Mouse (Mus musculus): Measurements from ENCODE around the gene Tmem263.

Tmem263 gene

DNA sequence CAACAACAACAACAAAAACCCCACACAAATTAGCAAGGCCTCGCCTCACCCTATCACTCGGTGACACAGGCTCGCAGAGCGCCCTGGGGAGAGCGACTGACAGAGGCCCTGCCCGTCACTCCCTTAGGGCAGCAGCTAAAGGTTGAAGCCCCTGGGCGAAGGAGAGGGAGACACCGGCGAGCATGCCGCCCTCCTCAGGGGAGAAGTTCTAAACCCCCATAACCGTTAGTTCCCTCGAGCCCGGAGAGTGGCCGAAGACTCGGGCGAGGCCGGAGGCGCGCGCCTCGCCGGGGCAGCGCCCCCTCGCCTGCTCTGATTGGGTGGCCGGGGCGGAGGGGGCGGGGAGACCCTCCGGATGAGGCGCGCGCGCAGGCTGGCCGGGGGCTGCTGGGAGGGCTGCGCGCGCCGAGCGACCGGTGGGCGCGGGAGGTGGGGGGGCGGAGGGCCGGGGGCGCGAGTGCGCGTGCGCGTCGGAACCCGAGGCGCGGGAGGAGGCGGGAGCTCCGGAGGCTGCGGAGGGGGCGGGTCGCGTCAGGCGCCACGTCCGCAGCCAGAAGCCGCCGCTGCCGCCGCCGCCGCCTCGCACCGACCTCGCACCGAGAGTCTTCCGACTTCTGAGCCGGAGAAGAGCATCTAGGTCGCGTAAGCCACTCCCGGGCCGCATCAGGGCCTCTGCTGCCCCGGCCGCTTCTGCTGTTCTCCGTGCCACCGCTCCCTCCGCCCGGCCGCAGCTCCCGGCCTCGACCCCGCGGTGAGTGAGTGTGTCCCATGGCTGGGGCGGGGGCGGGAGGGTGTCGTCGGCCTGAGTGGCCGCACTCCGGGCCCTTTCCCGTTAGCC is at the start of gene Tmem263, which contains the start of gene Fhl4:
Gene Tmem263 (plus strand): TSS at position 381 of the 838 bp plus-strand sequence.
Gene Fhl4 (minus strand): TSS at position 249 of the 838 bp plus-strand sequence.
- DNase-seq = peak; percentile 96

DNA sequence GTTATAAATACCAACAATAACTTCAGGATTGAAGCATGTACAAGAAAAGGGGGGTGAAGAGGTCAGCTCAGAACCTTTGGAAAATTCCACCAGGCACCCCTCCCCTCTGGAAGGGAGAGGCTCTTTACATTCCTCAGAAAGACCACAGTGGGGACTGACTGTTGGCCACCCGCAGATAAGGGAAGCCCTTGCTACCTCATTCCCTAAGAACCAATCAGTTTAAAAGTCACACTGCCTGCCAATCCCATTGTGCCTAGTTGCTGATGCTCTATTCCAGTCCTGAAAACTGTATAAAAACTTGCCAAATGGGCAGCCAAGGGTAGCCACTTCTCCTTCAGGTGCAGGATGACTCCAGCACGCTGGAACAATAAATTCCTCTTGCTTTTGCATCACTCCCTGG is 47.6 kb upstream of the Tmem263 start:
- DNase-seq = no peak

DNA sequence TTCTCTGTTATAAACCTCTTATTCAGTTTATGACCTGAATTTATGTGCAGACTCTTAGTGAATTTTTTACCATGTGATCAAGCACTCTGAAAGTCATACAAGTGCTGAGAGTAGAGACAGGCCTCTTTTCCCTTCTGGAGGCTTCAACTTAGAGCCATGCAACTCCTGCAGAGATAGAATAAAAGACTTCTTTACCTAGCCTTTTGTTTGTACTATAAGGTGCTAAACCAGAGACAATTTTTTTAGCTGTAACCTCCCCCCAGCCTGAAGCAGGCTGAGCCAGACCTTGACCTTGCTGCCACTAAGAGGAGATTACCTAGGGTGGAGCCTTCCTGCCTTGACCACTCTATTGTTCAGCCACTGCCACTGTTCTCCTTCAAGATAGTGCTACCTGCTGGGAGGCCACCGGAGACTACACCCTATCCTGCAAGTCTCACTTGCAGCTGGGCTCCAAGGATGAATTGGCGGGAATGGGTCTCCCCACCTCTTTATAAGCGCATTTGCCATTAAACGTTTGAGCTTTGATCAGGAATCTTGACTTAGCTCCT is 30.7 kb upstream of the Tmem263 start:
- no peak for DNase-seq

DNA sequence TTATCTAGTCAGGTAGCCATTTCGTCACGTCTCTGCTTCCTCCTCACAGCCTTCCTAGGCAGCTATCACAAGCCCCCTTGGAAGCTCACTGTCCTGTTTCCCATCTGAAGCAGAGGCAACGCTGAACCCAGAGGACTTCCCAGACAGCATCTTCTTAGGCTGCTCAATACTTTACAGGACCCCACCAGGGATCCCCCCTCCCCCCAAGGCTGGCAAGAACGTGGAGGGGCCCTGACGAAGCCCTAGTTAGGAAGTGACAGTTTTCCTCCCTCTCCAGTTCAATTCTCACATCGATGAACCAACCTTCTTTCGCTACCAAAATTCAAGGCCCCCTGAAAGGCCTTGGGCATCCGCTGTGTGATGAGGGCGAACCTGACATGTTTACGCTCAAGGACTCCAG is 586 bp upstream of the Tmem263 start:
- DNase-seq = peak; percentile 61

DNA sequence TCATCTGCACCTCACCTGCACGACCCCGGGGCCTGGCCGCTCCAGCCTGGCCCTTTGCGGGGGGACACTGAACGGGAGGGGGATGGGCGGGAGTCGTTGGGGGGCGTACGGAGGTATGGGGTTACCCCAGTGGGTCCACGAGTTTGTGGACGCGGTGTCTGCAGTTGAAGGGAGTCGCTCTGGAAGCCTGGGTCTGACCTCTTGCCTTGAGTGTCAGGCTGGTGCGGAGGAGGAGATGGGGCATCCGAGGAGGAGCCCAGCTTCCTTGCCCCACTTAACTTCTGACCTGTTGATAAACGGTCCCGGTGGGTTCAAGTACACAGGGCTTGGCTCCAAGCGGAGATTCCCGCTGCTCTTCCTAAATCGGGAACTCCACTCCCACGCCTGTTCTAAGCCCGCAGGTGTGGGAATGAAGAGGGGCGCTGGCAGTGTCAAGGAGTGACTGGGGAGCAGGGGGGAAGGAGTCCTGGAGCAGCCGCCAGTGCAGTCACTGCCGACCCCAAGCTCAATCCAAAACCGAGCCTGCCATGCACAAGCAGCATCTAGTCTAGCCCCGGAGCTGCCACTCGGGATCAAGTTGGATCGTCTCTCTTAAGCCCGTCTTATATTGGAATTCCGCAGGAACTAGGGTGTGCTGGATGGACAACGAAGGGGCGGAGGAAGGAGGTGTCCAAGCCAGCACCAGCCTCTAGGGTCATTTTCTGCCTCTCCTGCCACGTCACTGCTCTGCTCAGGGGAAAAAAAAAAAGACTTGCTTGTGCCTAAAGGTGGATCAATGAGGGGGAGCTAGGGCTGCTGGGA is 858 bp downstream of the Tmem263 start:
- DNase-seq = peak; percentile 46

DNA sequence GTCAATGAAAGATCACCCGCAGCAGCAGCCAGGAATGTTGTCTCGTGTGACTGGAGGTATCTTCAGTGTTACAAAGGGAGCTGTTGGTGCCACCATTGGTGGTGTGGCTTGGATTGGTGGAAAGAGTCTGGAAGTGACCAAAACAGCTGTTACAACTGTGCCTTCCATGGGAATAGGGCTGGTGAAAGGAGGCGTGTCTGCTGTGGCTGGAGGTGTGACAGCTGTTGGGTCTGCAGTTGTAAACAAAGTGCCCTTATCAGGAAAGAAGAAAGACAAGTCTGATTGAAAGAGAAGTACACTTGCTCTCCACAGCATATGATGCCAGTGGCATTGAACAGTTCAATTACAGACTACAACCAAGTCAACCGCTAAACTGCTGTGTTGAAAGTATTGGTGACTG is 12.0 kb downstream of the Tmem263 start:
- no peak for DNase-seq

DNA sequence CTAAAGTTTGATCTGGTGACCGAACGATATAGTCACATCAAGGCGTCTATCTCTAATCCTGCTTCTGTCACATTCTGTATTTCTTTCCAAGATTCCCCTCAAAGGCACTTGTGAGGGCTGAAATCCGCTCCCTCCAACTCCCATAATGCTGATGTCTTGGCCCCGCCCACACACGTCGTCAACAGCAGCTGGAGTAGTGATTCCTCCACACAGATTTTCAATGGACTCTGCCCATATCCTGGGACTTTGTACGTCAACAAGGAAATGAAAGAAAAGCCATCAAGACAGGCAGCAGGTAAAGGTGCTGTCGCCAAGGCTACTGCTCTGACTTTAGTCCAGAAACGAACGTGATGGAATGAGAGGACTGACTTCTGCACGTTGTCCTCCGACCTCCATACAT is 22.8 kb downstream of the Tmem263 start:
- DNase-seq = no peak

- peak; percentile 86 for DNase-seq
Measured at GRCm38 (mm10) chr10:85127395-85128287, 25.2 kb downstream of the Tmem263 start, which contains the start of gene Mterf2. Mterf2 (minus strand) TSS chr10:85128027.

- DNase-seq = peak; percentile 48
Measured at GRCm38 (mm10) chr10:85128453-85128852, 26.0 kb downstream of the Tmem263 start.

DNA sequence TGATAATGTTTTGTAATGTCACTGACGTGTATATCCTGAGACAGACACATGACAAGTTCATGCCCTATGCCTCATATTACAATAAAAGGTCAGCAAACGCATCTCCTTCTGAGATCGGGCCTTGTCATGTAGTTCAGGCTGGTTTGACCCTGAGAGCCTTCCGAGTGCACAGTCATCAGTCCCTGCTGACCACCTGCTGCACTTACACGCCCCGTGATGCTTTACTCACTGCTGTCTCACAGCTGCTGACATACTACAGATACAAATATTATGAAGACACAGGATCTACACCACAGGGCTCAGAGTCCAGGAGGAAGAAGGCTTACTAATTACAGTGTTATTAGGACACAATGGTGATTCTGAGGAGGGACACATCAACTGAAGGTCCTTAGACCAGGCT is 34.1 kb downstream of the Tmem263 start:
- no peak for DNase-seq

- DNase-seq = no peak
Measured at GRCm38 (mm10) chr10:85141465-85141864, 39.0 kb downstream of the Tmem263 start.

GRCm38 (mm10) chr10:85146282-85146681 is 43.9 kb downstream of the Tmem263 start:
- no peak for DNase-seq

- no peak for DNase-seq
Measured at GRCm38 (mm10) chr10:85149226-85149625, 46.8 kb downstream of the Tmem263 start.

DNA sequence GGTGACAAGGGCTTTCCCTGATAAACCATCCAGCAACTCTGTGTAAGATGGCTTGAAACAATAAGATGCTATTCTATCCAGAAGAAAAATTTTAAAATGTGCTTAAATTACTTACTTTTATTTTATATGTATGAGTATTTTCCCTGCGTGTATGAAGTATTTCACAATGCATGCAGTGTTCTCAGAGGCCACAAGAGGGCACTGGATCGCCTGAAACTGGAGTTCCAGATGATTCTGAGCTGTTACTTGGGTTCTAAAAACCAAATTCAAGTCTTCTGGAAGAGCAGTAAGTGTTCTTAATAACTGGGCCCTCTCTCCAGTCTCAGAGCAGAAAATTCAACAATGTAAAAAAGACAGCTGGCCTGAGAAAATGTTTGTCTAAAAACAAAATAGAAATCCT is 51.8 kb downstream of the Tmem263 start:
- peak; percentile 85 for DNase-seq

DNA sequence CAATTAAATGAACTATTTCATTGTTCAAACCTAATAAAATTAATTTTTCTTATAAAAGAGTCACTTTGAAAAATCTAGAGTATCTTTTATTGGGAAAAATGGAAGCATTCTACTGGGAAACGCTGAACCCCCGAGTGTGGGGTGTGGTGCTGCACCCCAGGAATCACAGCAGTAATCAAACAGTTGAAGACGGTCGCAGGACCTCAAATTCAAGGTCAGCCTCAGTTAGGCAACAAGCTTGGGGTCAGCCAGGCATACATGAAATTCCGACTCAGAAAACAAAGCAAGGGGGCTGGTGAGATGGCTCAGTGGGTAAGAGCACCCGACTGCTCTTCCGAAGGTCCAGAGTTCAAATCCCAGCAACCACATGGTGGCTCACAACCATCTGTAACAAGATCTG is 55.0 kb downstream of the Tmem263 start:
- DNase-seq = no peak

- DNase-seq = no peak
Measured at GRCm38 (mm10) chr10:85159989-85160619, 57.7 kb downstream of the Tmem263 start.

DNA sequence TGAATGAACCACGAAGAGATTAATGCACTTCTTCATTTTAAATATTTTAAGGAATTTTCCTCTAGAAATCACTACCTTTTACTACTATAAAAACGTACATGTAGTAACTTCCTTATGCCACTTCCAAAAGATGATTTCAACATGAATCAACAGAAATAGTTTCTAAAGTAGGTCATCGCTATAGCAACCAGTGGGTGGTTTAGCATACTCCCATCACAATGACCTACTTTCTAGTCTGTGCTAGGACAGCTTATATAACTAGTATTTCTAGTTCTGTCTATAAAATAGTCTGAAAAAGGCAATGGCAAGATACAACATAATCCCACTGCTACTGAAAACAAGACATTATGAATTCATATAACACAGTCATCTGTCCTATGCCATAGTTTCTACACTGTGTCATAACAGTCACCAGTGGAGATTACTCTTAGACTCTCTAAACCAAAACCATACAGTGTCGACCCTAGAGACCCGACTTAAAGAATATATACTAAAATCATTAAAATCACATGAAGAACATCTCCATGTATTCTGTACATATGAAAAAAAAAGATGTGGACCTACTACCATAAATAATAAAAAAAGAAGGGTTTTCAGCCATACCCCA is 59.4 kb downstream of the Tmem263 start:
- DNase-seq = no peak

GRCm38 (mm10) chr10:85164791-85165190 is 62.4 kb downstream of the Tmem263 start:
- DNase-seq = no peak

DNA sequence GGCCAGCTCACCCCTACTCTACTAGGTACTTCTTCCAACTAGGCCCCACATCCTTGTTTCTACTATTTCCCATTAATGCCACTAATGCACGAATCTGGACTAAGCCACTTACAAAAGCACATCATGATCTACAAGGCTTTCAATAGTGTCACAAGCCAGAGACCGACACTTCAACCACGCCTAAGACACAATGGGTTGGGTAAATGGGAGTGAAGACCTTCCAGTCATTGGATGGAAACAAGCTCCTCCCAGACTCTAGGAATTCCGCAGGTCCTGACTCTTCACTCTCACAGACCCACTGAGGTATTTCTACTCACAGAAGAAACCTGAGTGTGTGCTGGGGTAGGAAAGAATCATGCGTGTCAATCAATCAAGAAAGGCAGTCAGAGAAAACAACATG is 62.9 kb downstream of the Tmem263 start:
- no peak for DNase-seq
